Mouse (Mus musculus) intestine, embryonic 16.5 days (tissue): ENCODE measurements around the gene Ccdc18. TPM values are rescaled to one million over a fixed set of nuclear protein-coding genes. Genes with fewer than 3 reads are reported as not detected.
"Not testable (repeated sequence)": the region's sequence is repeated elsewhere in the genome, so short reads cannot be mapped to it uniquely, and the experiment has no call there.

Experiments used
- ATAC-seq: fragments of 200-750 bp; cut with Nextera tagmentation; 2 replicates; pipeline ENCODE4 v1.8.0; 2017; ENCODE audit warnings: moderate TSS enrichment, moderate library complexity
- H3K27ac ChIP-seq: fragments of 300-500 bp; sonication (generic); 2 replicates; pipeline ENCODE4 v1.5.1; 2014; ENCODE audit warnings: mild to moderate bottlenecking, low read length
- H3K27me3 ChIP-seq: fragments of 300-500 bp; sonication (generic); replicated peaks from 2 replicates; pipeline ENCODE4 v1.6.1; 2014; ENCODE audit warnings: low read length, control low read depth, mixed read lengths; ENCODE audit not compliant: control insufficient read depth, insufficient read depth
- H3K36me3 ChIP-seq: fragments of 300-500 bp; sonication (generic); 2 replicates; pipeline ENCODE4 v1.6.1; 2014; ENCODE audit warnings: low read length, control low read depth; ENCODE audit not compliant: control insufficient read depth, insufficient read depth
- H3K4me1 ChIP-seq: fragments of 300-500 bp; sonication (generic); 2 replicates; pipeline ENCODE4 v1.6.1; 2014; ENCODE audit warnings: low read length, control low read depth, mixed read lengths; ENCODE audit not compliant: control insufficient read depth, insufficient read depth
- H3K4me2 ChIP-seq: fragments of 300-500 bp; sonication (generic); 2 replicates; pipeline ENCODE4 v1.6.1; 2014; ENCODE audit warnings: low read depth, low read length, control low read depth
- H3K4me3 ChIP-seq: fragments of 300-500 bp; sonication (generic); 2 replicates; pipeline ENCODE4 v1.5.1; 2014; ENCODE audit warnings: mild to moderate bottlenecking, low read length
- H3K9ac ChIP-seq: fragments of 300-500 bp; sonication (generic); 2 replicates; pipeline ENCODE4 v1.6.1; 2014; ENCODE audit warnings: low read depth, low read length
- H3K9me3 ChIP-seq: fragments of 300-500 bp; sonication (generic); 2 replicates; pipeline ENCODE4 v1.6.1; 2016; ENCODE audit warnings: low read length, control low read depth; ENCODE audit not compliant: control insufficient read depth
- WGBS: fragments of 180-500 bp; shearing (Covaris S2); extraction: QIAGEN DNeasy Blood & Tissue Kit; methylation state at CpG from one replicate; pipeline ENCODE4 v1.1.7; 2014; 5-methylcytosine and 5-hydroxymethylcytosine counted together
- polyA plus RNA-seq: library from polyadenylated mRNA; unstranded; fragments of >200 nt; fragmentation: Nextera tagmentation; extraction: Ambion mirVana; gene quantifications from 2 replicates; pipeline ENCODE4 v1.2.1, GENCODE M21; 2015

Gene Ccdc18
- polyA plus RNA-seq, 1 experiment from 2014 or later, result 7.7 TPM

DNA sequence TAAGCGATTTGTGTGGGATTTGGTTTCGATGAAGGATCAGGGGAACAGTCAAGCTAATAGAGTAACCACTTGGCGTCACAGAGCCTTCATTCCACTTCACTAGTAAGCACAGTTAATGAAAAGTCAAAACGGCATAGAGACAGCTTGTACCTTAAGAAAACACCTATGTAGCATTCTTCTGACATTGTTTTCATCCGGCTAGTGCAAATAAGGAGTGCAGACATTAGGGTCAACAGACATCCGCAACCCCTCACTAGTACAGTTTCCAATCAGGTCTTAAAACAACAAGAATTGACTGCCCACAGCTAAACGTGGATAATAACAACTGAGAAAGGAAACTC lies 137.1 kb downstream of the Ccdc18 start:
- H3K4me3 ChIP-seq, result peak overlapping the region; percentile 97
- no peaks in the 10 kb centered on the region for H3K36me3 ChIP-seq
- H3K4me1 ChIP-seq, result peaks cover 12% of the 10 kb centered on the region; the same call in 1 of the 2 replicates
- H3K9me3 ChIP-seq, result no peaks in the 10 kb centered on the region
- peak overlapping the region; percentile 85 for H3K4me2 ChIP-seq
- H3K27me3 ChIP-seq, result no peaks in the 10 kb centered on the region
- no peak for ATAC-seq
- 6% methylated on average over 7 of the region's 7 CpGs for WGBS
- H3K27ac ChIP-seq, result peak overlapping the region; percentile 99; the same call in 1 of the 2 replicates
- H3K9ac ChIP-seq, result peak overlapping the region; percentile 98

DNA sequence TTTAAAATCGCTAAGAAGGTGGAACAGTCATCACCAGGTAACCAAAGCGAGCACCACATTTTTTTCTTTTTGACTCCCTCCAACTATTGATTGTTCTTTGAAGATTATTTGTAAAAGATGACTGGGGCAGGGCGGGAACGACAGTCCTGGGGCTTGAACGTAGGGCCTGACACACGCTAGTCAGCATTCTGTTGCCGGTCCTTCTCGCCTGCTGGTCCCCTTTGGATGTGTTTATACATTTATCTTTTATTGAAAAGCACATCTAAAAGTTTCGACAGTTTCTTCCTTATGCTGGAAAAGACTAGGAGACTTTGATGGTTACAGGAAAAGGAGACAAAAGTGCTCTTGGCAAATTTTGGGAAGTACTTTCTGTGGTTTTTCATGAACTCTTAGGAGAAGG lies 137.7 kb downstream of the Ccdc18 start:
- Histone ChIP-seq H3K27me3 (no peaks in the 10 kb centered on the region), H3K9me3 (no peaks in the 10 kb centered on the region), H3K27ac (no peak overlapping the region), H3K9ac (peak overlapping the region; percentile 98), H3K36me3 (no peaks in the 10 kb centered on the region), H3K4me3 (peak overlapping the region; percentile 97), H3K4me2 (peak overlapping the region; percentile 85), H3K4me1 (peaks cover 12% of the 10 kb centered on the region; the same call in 1 of the 2 replicates)
- WGBS, result 22% methylated on average over 9 of the region's 9 CpGs
- no peak for ATAC-seq

GRCm38 (mm10) chr5:108271345-108271744 lies 138.7 kb downstream of the Ccdc18 start:
- ATAC-seq, H3K9ac ChIP-seq, H3K4me2 ChIP-seq, H3K9me3 ChIP-seq, H3K27me3 ChIP-seq, H3K36me3 ChIP-seq, H3K27ac ChIP-seq, H3K4me3 ChIP-seq: not testable (repeated sequence)
- H3K4me1 ChIP-seq, result peaks cover 12% of the 10 kb centered on the region; the same call in 1 of the 2 replicates
- WGBS, result 92% methylated on average over 6 of the region's 6 CpGs

Other genes starting within 250 kb of the Ccdc18 start
- 61.6 and 69.3 TPM in 2 replicates for gene Rpl5, start 232.4 kb upstream of the Ccdc18 start, polyA plus RNA-seq
- 17.8 and 17.9 TPM in 2 replicates for gene Fam69a, start 145.8 kb upstream of the Ccdc18 start, polyA plus RNA-seq
- 69.1 and 74.9 TPM in 2 replicates for gene Mtf2, start 67.2 kb upstream of the Ccdc18 start, polyA plus RNA-seq
- 42.0 and 46.8 TPM in 2 replicates for gene Tmed5, start 255 bp upstream of the Ccdc18 start, polyA plus RNA-seq
- 38.6 and 39.3 TPM in 2 replicates for gene Dr1, start 136.0 kb downstream of the Ccdc18 start, polyA plus RNA-seq
- gene Pigg, start 179.7 kb downstream of the Ccdc18 start, polyA plus RNA-seq, result 7.9 and 8.3 TPM in 2 replicates
- gene Gm42517, start 235.0 kb downstream of the Ccdc18 start, polyA plus RNA-seq, result 0.07 TPM in 1 of 2 replicates, not detected in the other